Mouse (Mus musculus): ENCODE results near the gene Dnase2b. TPM values are rescaled to one million over a fixed set of nuclear protein-coding genes. Genes with fewer than 3 reads are reported as not detected.

Dnase2b gene
- polyA plus RNA-seq, 1 experiment from 2014 or later: 0.05 TPM

DNA sequence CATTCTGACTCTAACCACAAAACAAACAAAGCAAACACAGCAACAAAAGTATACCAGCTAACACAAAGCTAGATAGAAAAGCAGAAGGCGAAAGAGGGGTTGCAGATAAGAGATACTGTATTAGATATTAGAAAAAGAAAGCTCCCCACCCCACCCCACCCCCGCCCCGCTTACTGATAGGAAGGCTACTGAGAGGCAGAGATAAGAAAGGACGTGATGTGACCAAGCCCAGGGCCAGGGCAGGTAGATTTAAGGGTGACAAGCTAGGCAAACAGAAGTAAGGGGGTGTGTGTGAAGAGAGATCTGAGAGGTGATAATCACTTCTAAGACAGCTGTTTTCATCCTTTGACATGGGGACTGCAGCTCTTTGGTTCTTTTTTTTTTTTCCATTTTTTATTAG is 3.0 kb upstream of the Dnase2b start:
- WGBS: 59% methylated on average over 4 of the region's 4 CpGs
- H3K4me1 ChIP-seq (ENCODE audit: control insufficient read depth, insufficient read depth, low read length): no peaks in the 10 kb centered on the region
- no peaks in the 10 kb centered on the region for H3K36me3 ChIP-seq (ENCODE audit: control insufficient read depth, insufficient read depth, low read length)
- no peak overlapping the region for H3K27ac ChIP-seq (ENCODE audit: low read length)
- no peaks in the 10 kb centered on the region for H3K9me3 ChIP-seq (ENCODE audit: control insufficient read depth, low read length)
- no peak overlapping the region for H3K4me2 ChIP-seq (ENCODE audit: low read depth, low read length)
- ATAC-seq: no peak
- no peak overlapping the region for H3K9ac ChIP-seq (ENCODE audit: low read depth, low read length)
- H3K27me3 ChIP-seq (replicated peaks; ENCODE audit: control insufficient read depth, insufficient read depth, low read length): no peaks in the 10 kb centered on the region
- H3K4me3 ChIP-seq (ENCODE audit: low read length): no peak overlapping the region

- no peak for ATAC-seq
- Histone ChIP-seq H3K4me2 (ENCODE audit: low read depth, low read length) (no peak overlapping the region), H3K4me1 (ENCODE audit: control insufficient read depth, insufficient read depth, low read length) (no peaks in the 10 kb centered on the region), H3K27ac (ENCODE audit: low read length) (no peak overlapping the region), H3K9me3 (ENCODE audit: control insufficient read depth, low read length) (no peaks in the 10 kb centered on the region), H3K36me3 (ENCODE audit: control insufficient read depth, insufficient read depth, low read length) (no peaks in the 10 kb centered on the region), H3K9ac (ENCODE audit: low read depth, low read length) (no peak overlapping the region), H3K27me3 (replicated peaks; ENCODE audit: control insufficient read depth, insufficient read depth, low read length) (no peaks in the 10 kb centered on the region), H3K4me3 (ENCODE audit: low read length) (no peak overlapping the region)
Measured at GRCm38 (mm10) chr3:146617946-146618345, 2.5 kb upstream of the Dnase2b start.

DNA sequence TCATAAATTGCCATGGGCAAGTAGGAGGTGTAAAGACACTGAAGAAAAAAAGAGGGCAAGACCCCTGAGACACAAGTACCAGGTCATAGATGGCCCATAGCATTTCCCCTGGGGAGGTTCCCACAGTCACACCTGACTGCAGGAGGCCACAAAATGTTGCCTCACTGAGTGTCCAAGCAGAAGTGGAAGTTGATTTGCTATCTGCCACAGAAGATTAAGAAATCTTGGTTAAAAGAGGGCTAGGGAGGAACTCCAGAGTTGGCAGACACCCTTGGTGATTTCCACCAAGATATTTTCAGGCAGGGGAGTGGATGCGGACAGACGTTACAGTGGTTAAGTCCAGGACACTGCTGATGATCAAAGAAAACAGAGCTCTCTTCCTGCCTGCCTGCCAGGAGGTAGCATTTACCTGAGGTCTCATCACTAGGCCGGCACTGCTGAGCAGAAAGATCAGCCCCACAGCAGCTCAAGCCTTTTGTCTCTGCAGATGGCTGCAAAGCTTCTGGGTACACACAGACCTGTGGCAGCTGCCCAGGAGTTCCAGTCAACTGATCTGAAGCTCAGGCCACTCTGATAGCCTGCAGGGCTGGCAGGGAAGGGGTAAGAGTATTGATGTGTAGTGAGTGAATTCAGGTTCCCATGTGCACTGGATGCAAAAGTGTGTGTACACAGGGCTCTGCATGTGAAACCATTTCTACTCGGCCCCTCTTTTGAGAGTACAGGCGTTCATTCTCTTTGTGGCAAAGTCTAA is 1.3 kb upstream of the Dnase2b start:
- no peaks in the 10 kb centered on the region for H3K36me3 ChIP-seq (ENCODE audit: control insufficient read depth, insufficient read depth, low read length)
- ATAC-seq: no peak
- WGBS: 78% methylated on average over 5 of the region's 5 CpGs
- H3K27ac ChIP-seq (ENCODE audit: low read length): no peak overlapping the region
- no peak overlapping the region for H3K4me3 ChIP-seq (ENCODE audit: low read length)
- H3K4me2 ChIP-seq (ENCODE audit: low read depth, low read length): no peak overlapping the region
- no peaks in the 10 kb centered on the region for H3K4me1 ChIP-seq (ENCODE audit: control insufficient read depth, insufficient read depth, low read length)
- H3K9ac ChIP-seq (ENCODE audit: low read depth, low read length): no peak overlapping the region
- no peaks in the 10 kb centered on the region for H3K27me3 ChIP-seq (replicated peaks; ENCODE audit: control insufficient read depth, insufficient read depth, low read length)
- H3K9me3 ChIP-seq (ENCODE audit: control insufficient read depth, low read length): no peaks in the 10 kb centered on the region

DNA sequence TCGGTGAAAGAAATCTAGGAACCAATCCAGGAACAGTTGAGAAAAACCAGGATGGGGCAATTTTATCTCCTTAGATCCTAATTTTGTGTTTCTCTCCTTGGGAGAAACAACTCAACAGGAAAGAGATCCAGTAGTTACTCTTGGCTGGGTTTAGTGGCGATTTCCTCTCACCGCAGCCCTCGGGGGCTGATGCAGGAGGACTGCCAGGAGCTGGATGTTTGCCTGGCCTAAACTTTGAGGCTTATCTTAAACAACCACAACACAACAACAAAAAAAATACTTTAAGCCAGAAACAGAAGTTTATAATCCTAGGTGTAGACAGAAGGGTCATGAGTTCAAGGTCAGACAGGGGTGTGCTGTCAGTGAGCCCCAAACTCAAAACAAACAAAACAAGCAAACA is 3.6 kb downstream of the Dnase2b start:
- H3K4me3 ChIP-seq (ENCODE audit: low read length): no peak overlapping the region
- H3K4me1 ChIP-seq (ENCODE audit: control insufficient read depth, insufficient read depth, low read length): no peaks in the 10 kb centered on the region
- H3K4me2 ChIP-seq (ENCODE audit: low read depth, low read length): no peak overlapping the region
- no peaks in the 10 kb centered on the region for H3K27me3 ChIP-seq (replicated peaks; ENCODE audit: control insufficient read depth, insufficient read depth, low read length)
- ATAC-seq: no peak
- H3K27ac ChIP-seq (ENCODE audit: low read length): no peak overlapping the region
- 67% methylated on average over 4 of the region's 4 CpGs for WGBS
- H3K36me3 ChIP-seq (ENCODE audit: control insufficient read depth, insufficient read depth, low read length): no peaks in the 10 kb centered on the region
- no peak overlapping the region for H3K9ac ChIP-seq (ENCODE audit: low read depth, low read length)
- no peaks in the 10 kb centered on the region for H3K9me3 ChIP-seq (ENCODE audit: control insufficient read depth, low read length)

- 82% methylated on average over 4 of the region's 4 CpGs for WGBS
- H3K27me3 ChIP-seq (replicated peaks; ENCODE audit: control insufficient read depth, insufficient read depth, low read length): no peaks in the 10 kb centered on the region
- H3K36me3 ChIP-seq (ENCODE audit: control insufficient read depth, insufficient read depth, low read length): no peaks in the 10 kb centered on the region
Measured at GRCm38 (mm10) chr3:146611261-146611660, 4.1 kb downstream of the Dnase2b start.

GRCm38 (mm10) chr3:146610322-146610721 is 5.1 kb downstream of the Dnase2b start:
- no peak overlapping the region for H3K27ac ChIP-seq (ENCODE audit: low read length)
- no peak for ATAC-seq

More at GRCm38 (mm10) chr3:146611261-146611660, 4.1 kb downstream of the Dnase2b start:
- H3K9me3 ChIP-seq (ENCODE audit: control insufficient read depth, low read length): no peaks in the 10 kb centered on the region
- ATAC-seq: no peak
- no peak overlapping the region for H3K27ac ChIP-seq (ENCODE audit: low read length)
- H3K9ac ChIP-seq (ENCODE audit: low read depth, low read length): no peak overlapping the region
- no peaks in the 10 kb centered on the region for H3K4me1 ChIP-seq (ENCODE audit: control insufficient read depth, insufficient read depth, low read length)
- no peak overlapping the region for H3K4me2 ChIP-seq (ENCODE audit: low read depth, low read length)
- no peak overlapping the region for H3K4me3 ChIP-seq (ENCODE audit: low read length)

DNA sequence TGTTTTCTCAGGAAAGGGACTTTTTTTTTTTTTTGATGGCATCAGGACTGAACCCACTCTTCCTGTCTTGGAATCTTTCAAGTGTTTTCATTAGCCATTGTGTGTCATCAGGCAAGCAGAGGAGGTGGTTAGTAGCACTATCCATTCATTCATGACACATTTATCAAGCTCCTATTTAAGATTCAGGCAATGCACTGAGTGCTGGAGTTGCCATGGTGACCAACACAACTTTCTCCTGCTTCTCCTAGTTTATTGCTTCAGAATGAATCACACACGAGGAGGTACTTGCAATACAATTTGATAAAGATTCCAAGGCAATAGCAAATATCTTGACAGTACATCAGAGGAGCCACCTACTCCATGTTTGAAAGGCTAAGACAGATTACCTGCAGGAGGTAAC is 8.0 kb downstream of the Dnase2b start:
- H3K9me3 ChIP-seq (ENCODE audit: control insufficient read depth, low read length): no peaks in the 10 kb centered on the region
- no peaks in the 10 kb centered on the region for H3K27me3 ChIP-seq (replicated peaks; ENCODE audit: control insufficient read depth, insufficient read depth, low read length)
- H3K4me1 ChIP-seq (ENCODE audit: control insufficient read depth, insufficient read depth, low read length): no peaks in the 10 kb centered on the region
- H3K4me2 ChIP-seq (ENCODE audit: low read depth, low read length): no peak overlapping the region
- 18% methylated on average over 1 of the region's 1 CpGs for WGBS
- no peaks in the 10 kb centered on the region for H3K36me3 ChIP-seq (ENCODE audit: control insufficient read depth, insufficient read depth, low read length)
- no peak for ATAC-seq
- H3K4me3 ChIP-seq (ENCODE audit: low read length): no peak overlapping the region
- no peak overlapping the region for H3K9ac ChIP-seq (ENCODE audit: low read depth, low read length)
- H3K27ac ChIP-seq (ENCODE audit: low read length): no peak overlapping the region

More at GRCm38 (mm10) chr3:146610322-146610721, 5.1 kb downstream of the Dnase2b start:
- Histone ChIP-seq H3K4me3 (ENCODE audit: low read length) (no peak overlapping the region), H3K27me3 (replicated peaks; ENCODE audit: control insufficient read depth, insufficient read depth, low read length) (no peaks in the 10 kb centered on the region), H3K4me2 (ENCODE audit: low read depth, low read length) (no peak overlapping the region), H3K4me1 (ENCODE audit: control insufficient read depth, insufficient read depth, low read length) (no peaks in the 10 kb centered on the region), H3K9ac (ENCODE audit: low read depth, low read length) (no peak overlapping the region), H3K9me3 (ENCODE audit: control insufficient read depth, low read length) (no peaks in the 10 kb centered on the region), H3K36me3 (ENCODE audit: control insufficient read depth, insufficient read depth, low read length) (no peaks in the 10 kb centered on the region)
- 77% methylated on average over 10 of the region's 10 CpGs for WGBS

GRCm38 (mm10) chr3:146604647-146605046 is 10.7 kb downstream of the Dnase2b start:
- WGBS: 78% methylated on average over 9 of the region's 9 CpGs
- Histone ChIP-seq H3K9ac (ENCODE audit: low read depth, low read length) (no peak overlapping the region), H3K4me2 (ENCODE audit: low read depth, low read length) (no peak overlapping the region), H3K9me3 (ENCODE audit: control insufficient read depth, low read length) (no peaks in the 10 kb centered on the region), H3K27ac (ENCODE audit: low read length) (no peak overlapping the region), H3K4me3 (ENCODE audit: low read length) (no peak overlapping the region), H3K36me3 (ENCODE audit: control insufficient read depth, insufficient read depth, low read length) (no peaks in the 10 kb centered on the region), H3K27me3 (replicated peaks; ENCODE audit: control insufficient read depth, insufficient read depth, low read length) (no peaks in the 10 kb centered on the region), H3K4me1 (ENCODE audit: control insufficient read depth, insufficient read depth, low read length) (no peaks in the 10 kb centered on the region)
- ATAC-seq: no peak

DNA sequence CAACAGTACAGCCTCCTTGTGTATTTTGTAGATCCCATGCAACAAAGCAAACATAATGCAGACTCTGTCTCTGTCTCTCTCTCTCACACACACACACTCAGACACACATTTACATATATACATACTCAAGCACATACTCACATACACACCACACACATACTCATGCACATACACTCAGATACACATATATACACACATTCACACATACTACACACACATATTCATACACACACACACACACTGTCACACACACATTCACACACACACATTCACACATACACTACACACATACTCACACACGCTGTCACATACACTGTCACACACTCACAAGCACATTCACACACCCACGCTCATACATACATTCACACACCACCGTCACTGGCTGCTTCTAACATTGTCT is 12.9 kb downstream of the Dnase2b start:
- H3K9me3 ChIP-seq (ENCODE audit: control insufficient read depth, low read length): no peaks in the 10 kb centered on the region
- H3K4me2 ChIP-seq (ENCODE audit: low read depth, low read length): no peak overlapping the region
- H3K36me3 ChIP-seq (ENCODE audit: control insufficient read depth, insufficient read depth, low read length): no peaks in the 10 kb centered on the region
- H3K27ac ChIP-seq (ENCODE audit: low read length): no peak overlapping the region
- H3K9ac ChIP-seq (ENCODE audit: low read depth, low read length): no peak overlapping the region
- H3K27me3 ChIP-seq (replicated peaks; ENCODE audit: control insufficient read depth, insufficient read depth, low read length): no peaks in the 10 kb centered on the region
- WGBS: 90% methylated on average over 3 of the region's 3 CpGs
- H3K4me1 ChIP-seq (ENCODE audit: control insufficient read depth, insufficient read depth, low read length): no peaks in the 10 kb centered on the region
- no peak overlapping the region for H3K4me3 ChIP-seq (ENCODE audit: low read length)
- no peak for ATAC-seq

DNA sequence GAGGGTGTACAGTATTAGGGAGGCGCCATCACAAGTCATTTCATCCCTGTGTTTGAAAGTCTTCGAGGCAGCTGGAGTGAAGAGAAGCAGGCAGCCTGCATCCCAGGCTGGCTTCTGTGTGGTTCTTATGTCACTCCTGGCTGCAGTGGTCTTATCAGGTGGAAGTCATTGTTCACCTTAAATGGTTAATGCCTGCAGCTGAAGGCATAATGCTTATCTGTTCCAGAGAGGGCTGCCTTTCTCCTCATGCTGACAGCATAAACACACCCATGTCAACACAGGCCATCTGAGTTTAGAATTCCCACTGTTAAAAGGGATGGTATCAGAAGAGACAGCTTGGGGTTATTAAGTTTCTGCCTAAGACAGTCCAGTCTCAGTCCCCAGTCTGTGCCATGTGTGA is 14.2 kb downstream of the Dnase2b start:
- Histone ChIP-seq H3K9ac (ENCODE audit: low read depth, low read length) (no peak overlapping the region), H3K36me3 (ENCODE audit: control insufficient read depth, insufficient read depth, low read length) (no peaks in the 10 kb centered on the region), H3K9me3 (ENCODE audit: control insufficient read depth, low read length) (no peaks in the 10 kb centered on the region), H3K27ac (ENCODE audit: low read length) (no peak overlapping the region), H3K27me3 (replicated peaks; ENCODE audit: control insufficient read depth, insufficient read depth, low read length) (no peaks in the 10 kb centered on the region), H3K4me3 (ENCODE audit: low read length) (no peak overlapping the region), H3K4me1 (ENCODE audit: control insufficient read depth, insufficient read depth, low read length) (no peaks in the 10 kb centered on the region), H3K4me2 (ENCODE audit: low read depth, low read length) (no peak overlapping the region)
- no peak for ATAC-seq
- 62% methylated on average over 2 of the region's 2 CpGs for WGBS

All from intestine, embryonic 16.5 days (tissue).